Mouse (Mus musculus) adrenal gland, adult 18-20 months (tissue): ENCODE measurements around the gene Cd151. TPM values are rescaled to one million over a fixed set of nuclear protein-coding genes. Genes with fewer than 3 reads are reported as not detected.

Experiments used
- DNase-seq, 2 experiments: peaks; one replicate each; pipeline ENCODE4 v3.0.0; 2021 to 2022; ENCODE audit warnings: low spot score in 2 of 2
- total RNA-seq, 2 experiments: library from RNA; stranded (reverse); gene quantifications; 1 replicate in 1 of 2; 2 replicates in 1 of 2; pipeline ENCODE4 v1.2.3; 2021

Gene Cd151
- total RNA-seq, 2 experiments from 2014 or later: 317 to 379 TPM

GRCm38 (mm10) chr7:141455610-141456314, 11.4 kb upstream of the Cd151 start:
- DNase-seq: peak in 1 of 2 experiments; percentile 72

- DNase-seq: no peak
Observed at GRCm38 (mm10) chr7:141456739-141457138, 10.5 kb upstream of the Cd151 start.

- DNase-seq: no peak
Observed at GRCm38 (mm10) chr7:141457236-141457635, 10.0 kb upstream of the Cd151 start.

- DNase-seq: peak; percentile 61 to 69
Observed at GRCm38 (mm10) chr7:141457986-141458660, 9.1 kb upstream of the Cd151 start.

GRCm38 (mm10) chr7:141458661-141459060, 8.5 kb upstream of the Cd151 start:
- peak in 1 of 2 experiments; percentile 26 for DNase-seq

GRCm38 (mm10) chr7:141459301-141459711, 7.9 kb upstream of the Cd151 start:
- DNase-seq: peak in 1 of 2 experiments; percentile 32

GRCm38 (mm10) chr7:141460001-141460390, 7.2 kb upstream of the Cd151 start:
- DNase-seq: no peak

- DNase-seq: peak in 1 of 2 experiments; percentile 31
Observed at GRCm38 (mm10) chr7:141460391-141461113, 6.6 kb upstream of the Cd151 start, which contains the start of gene Cracr2b. Gene Cracr2b (plus strand): TSS chr7:141461094.

GRCm38 (mm10) chr7:141461521-141462332, 5.5 kb upstream of the Cd151 start:
- peak; percentile 10 to 42 for DNase-seq

- peak; percentile 3 to 26 for DNase-seq
Observed at GRCm38 (mm10) chr7:141462333-141462821, 4.8 kb upstream of the Cd151 start.

GRCm38 (mm10) chr7:141463824-141464602, 3.2 kb upstream of the Cd151 start:
- peak; percentile 28 to 43 for DNase-seq

GRCm38 (mm10) chr7:141464603-141465201, 2.5 kb upstream of the Cd151 start:
- peak; percentile 2 to 35 for DNase-seq

GRCm38 (mm10) chr7:141465388-141466044, 1.7 kb upstream of the Cd151 start:
- DNase-seq: peak in 1 of 2 experiments; percentile 4

- DNase-seq: peak in 1 of 2 experiments; percentile 9
Observed at GRCm38 (mm10) chr7:141466045-141466394, 1.2 kb upstream of the Cd151 start.

- no peak for DNase-seq
Observed at GRCm38 (mm10) chr7:141466607-141467148, 514 bp upstream of the Cd151 start.

- no peak for DNase-seq
Observed at GRCm38 (mm10) chr7:141468164-141468521, 951 bp downstream of the Cd151 start.

GRCm38 (mm10) chr7:141468522-141469211, 1.5 kb downstream of the Cd151 start:
- peak; percentile 59 to 72 for DNase-seq

- peak in 1 of 2 experiments; percentile 25 for DNase-seq
Observed at GRCm38 (mm10) chr7:141469352-141469751, 2.2 kb downstream of the Cd151 start.
